ENCODE assay signal across 8 mouse cellular contexts in the genomic region with DNA sequence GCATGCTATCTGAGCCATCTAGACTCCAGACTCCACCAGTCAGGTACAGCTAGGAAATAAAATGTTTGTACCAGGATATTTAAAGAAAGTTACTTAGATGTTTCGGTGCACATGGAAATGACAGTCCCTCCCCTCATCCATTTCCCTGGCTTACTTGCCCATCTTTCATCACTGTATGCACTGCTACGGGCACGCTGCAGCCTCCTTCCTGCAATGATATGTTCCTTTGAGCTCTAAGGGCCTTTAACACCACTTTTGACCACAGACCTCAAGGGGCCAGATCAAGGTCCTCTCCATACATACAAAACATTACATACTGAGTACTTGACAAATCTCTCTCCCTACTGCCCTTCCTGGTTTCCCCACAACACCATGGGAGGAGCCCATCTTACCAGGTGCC. TPM values are rescaled to one million over a fixed set of nuclear protein-coding genes. Genes with fewer than 3 reads are reported as not detected.
DNase-seq lines count a peak whose midpoint lies in the region; ATAC-seq and TF ChIP-seq lines count a peak whose summit lies in the region.

No protein-coding gene starts in this region.

- intact Hi-C loops in left cerebral cortex, postnatal 4 days (cut with DNase I), result no loop called here

- 58% methylated on average over 3 of the region's 3 CpGs for WGBS in heart, embryonic 13.5 days
- WGBS in forebrain, embryonic 15.5 days, result 79% methylated on average over 3 of the region's 3 CpGs
- WGBS in liver, embryonic 16.5 days (ENCODE audit: insufficient replicate concordance), result 37% methylated on average over 3 of the region's 3 CpGs

- peaks cover 34% of the 10 kb centered on the region for H3K4me1 ChIP-seq in heart, embryonic 13.5 days
- peaks cover 10 to 34% of the 10 kb centered on the region in 2 experiments; a peak in 2 of 4 replicates for H3K4me1 ChIP-seq in CH12.LX (ENCODE audit: control insufficient read depth in 1 of 2, insufficient read depth in 2 of 2)
- peaks cover 25% of the 10 kb centered on the region for H3K4me1 ChIP-seq in forebrain, embryonic 15.5 days
- H3K4me1 ChIP-seq in liver, embryonic 16.5 days (ENCODE audit: control insufficient read depth, low read depth, low read length), result peaks cover 28% of the 10 kb centered on the region

- TF ChIP-seq POLR2A in CH12.LX (IDR thresholded peaks at IDR 0.05; ENCODE audit: low read depth, low read length), result no peak

- TF ChIP-seq EP300 in CH12.LX (IDR thresholded peaks at IDR 0.05; ENCODE audit: low read length), result no peak

- H3K27ac ChIP-seq in heart, embryonic 13.5 days (replicated peaks), result peak overlapping the region; percentile 29
- H3K27ac ChIP-seq in CH12.LX (ENCODE audit: insufficient read depth, low read depth), result no peak overlapping the region
- H3K27ac ChIP-seq in forebrain, embryonic 15.5 days (replicated peaks), result no peak overlapping the region
- peak overlapping the region; percentile 99 for H3K27ac ChIP-seq in liver, embryonic 16.5 days (ENCODE audit: low read length)

- TF ChIP-seq RAD21 in CH12.LX (IDR thresholded peaks at IDR 0.05; ENCODE audit: low read depth, low read length), result no peak

- no peak for DNase-seq in heart, adult 11 months
- DNase-seq in CH12.LX (ENCODE audit: extremely low read depth), result peak; percentile 43
- DNase-seq in thymus, postnatal 14 days, result no peak
- DNase-seq in left cerebral cortex, postnatal 4 days, result no peak
- DNase-seq in right cerebral cortex, postnatal 25 days, result no peak

- H3K4me3 ChIP-seq in heart, embryonic 13.5 days, result peak overlapping the region; percentile 97
- H3K4me3 ChIP-seq in CH12.LX (replicated peaks in 1 of 3; ENCODE audit: low read depth in 2 of 3, low read length in 2 of 3, poor library complexity in 1 of 3), result peak overlapping the region; percentile 45 to 87 (median 56)
- peak overlapping the region; percentile 92 for H3K4me3 ChIP-seq in forebrain, embryonic 15.5 days
- peak overlapping the region; percentile 85 for H3K4me3 ChIP-seq in liver, embryonic 16.5 days (ENCODE audit: low read depth, low read length)

- no peak for ATAC-seq in heart, embryonic 13.5 days (ENCODE audit: extremely low read depth, insufficient number of reproducible peaks, low FRiP score, low TSS enrichment)
- no peak for ATAC-seq in forebrain, embryonic 15.5 days (replicated peaks)
- no peak for ATAC-seq in liver, embryonic 16.5 days (ENCODE audit: low read depth)

- in situ Hi-C loops in CH12.LX (cut with MboI; ENCODE audit: low pct_ligation_motif_present, low pct_unique_long_range_greater_than_20kb, low sequenced_read_pairs), result no loop called here

- peaks cover 76% of the 10 kb centered on the region for H3K36me3 ChIP-seq in heart, embryonic 13.5 days
- peaks cover 50 to 63% of the 10 kb centered on the region in 2 experiments for H3K36me3 ChIP-seq in CH12.LX (replicated peaks in 1 of 2; ENCODE audit: control insufficient read depth in 1 of 2, insufficient read depth in 1 of 2, low read length in 1 of 2)
- H3K36me3 ChIP-seq in forebrain, embryonic 15.5 days, result peaks cover 28% of the 10 kb centered on the region
- peaks cover 75% of the 10 kb centered on the region for H3K36me3 ChIP-seq in liver, embryonic 16.5 days (ENCODE audit: control insufficient read depth, insufficient read depth)

- peak overlapping the region; percentile 99 for H3K9ac ChIP-seq in heart, embryonic 13.5 days
- H3K9ac ChIP-seq in CH12.LX (ENCODE audit: insufficient read depth, low read depth), result peak overlapping the region; percentile 96
- H3K9ac ChIP-seq in forebrain, embryonic 15.5 days (replicated peaks), result peak overlapping the region; percentile 92
- peak overlapping the region; percentile 96 for H3K9ac ChIP-seq in liver, embryonic 16.5 days (ENCODE audit: low read depth, low read length)

- dilution Hi-C loops in CH12.LX (cut with MboI; ENCODE audit: extremely low pct_ligation_motif_present, extremely low pct_unique_long_range_greater_than_20kb, low sequenced_read_pairs), result no loop called here

- H3K27me3 ChIP-seq in heart, embryonic 13.5 days (replicated peaks), result no peaks in the 10 kb centered on the region
- no peaks in the 10 kb centered on the region for H3K27me3 ChIP-seq in CH12.LX (replicated peaks)
- no peaks in the 10 kb centered on the region for H3K27me3 ChIP-seq in forebrain, embryonic 15.5 days
- H3K27me3 ChIP-seq in liver, embryonic 16.5 days (ENCODE audit: control insufficient read depth, insufficient read depth, low read depth, low read length), result no peaks in the 10 kb centered on the region

- H3K79me2 ChIP-seq in CH12.LX (replicated peaks; ENCODE audit: control insufficient read depth, extremely low read depth, insufficient read depth, poor library complexity, severe bottlenecking), result peaks cover 31% of the 10 kb centered on the region

- H3K9me3 ChIP-seq in heart, embryonic 13.5 days, result no peaks in the 10 kb centered on the region
- H3K9me3 ChIP-seq in CH12.LX (replicated peaks; ENCODE audit: low read length), result peaks cover 2% of the 10 kb centered on the region
- H3K9me3 ChIP-seq in forebrain, embryonic 15.5 days, result no peaks in the 10 kb centered on the region
- H3K9me3 ChIP-seq in liver, embryonic 16.5 days (replicated peaks; ENCODE audit: control insufficient read depth, low read length), result no peaks in the 10 kb centered on the region

- H3K4me2 ChIP-seq in heart, embryonic 13.5 days, result peak overlapping the region; percentile 81
- H3K4me2 ChIP-seq in CH12.LX (ENCODE audit: insufficient read depth, low read depth, poor library complexity, severe bottlenecking), result peak overlapping the region; percentile 76
- H3K4me2 ChIP-seq in forebrain, embryonic 15.5 days (replicated peaks), result peak overlapping the region; percentile 84
- H3K4me2 ChIP-seq in liver, embryonic 16.5 days (ENCODE audit: low read depth, low read length), result peak overlapping the region; percentile 79

- TF ChIP-seq CTCF in CH12.LX (conservative IDR thresholded peaks at IDR 0.05 in 1 of 2, IDR thresholded peaks at IDR 0.05 in 1 of 2; ENCODE audit: low read depth in 2 of 2, low read length in 2 of 2), result no peak

TF ChIP-seq in CH12.LX, 34 proteins besides CTCF, POLR2A, EP300 and RAD21 (continues in another document):
- TF ChIP-seq UBTF (IDR thresholded peaks at IDR 0.05; ENCODE audit: low read depth, low read length), result no peak
- no peak for TF ChIP-seq ELF1 (IDR thresholded peaks at IDR 0.05; ENCODE audit: low read depth, low read length)
- no peak for TF ChIP-seq CHD1 (IDR thresholded peaks at IDR 0.05; ENCODE audit: low read depth, low read length)
- no peak for TF ChIP-seq HCFC1 (IDR thresholded peaks at IDR 0.05; ENCODE audit: low read depth, low read length)
- TF ChIP-seq KAT2A (IDR thresholded peaks at IDR 0.05; ENCODE audit: insufficient replicate concordance, low read length), result no peak
- no peak for TF ChIP-seq GABPA (IDR thresholded peaks at IDR 0.05; ENCODE audit: insufficient replicate concordance, low read depth, low read length)
- TF ChIP-seq IRF4 (IDR thresholded peaks at IDR 0.05; ENCODE audit: low read depth, low read length), result no peak
- no peak for TF ChIP-seq SMC3 (IDR thresholded peaks at IDR 0.05; ENCODE audit: low read depth, low read length)
- no peak for TF ChIP-seq MAZ (IDR thresholded peaks at IDR 0.05; ENCODE audit: low read depth, low read length)
- no peak for TF ChIP-seq JUN (IDR thresholded peaks at IDR 0.05; ENCODE audit: insufficient read depth, low read depth, low read length)

RNA-seq across cellular contexts. Expression of a gene that starts 2.5 kb away (rescaled TPM):
- polyA plus RNA-seq in heart, embryonic 13.5 days (2015; fragmentation: Nextera tagmentation; extraction: Ambion mirVana), result 196 and 199 TPM in 2 replicates
- total RNA-seq in CH12.LX (2012; rRNA removed), result 488 and 589 TPM in 2 replicates
- 32.5 and 36.3 TPM in 2 replicates for total RNA-seq in CH12.LX (2014; rRNA removed)
- 39.5 and 56.6 TPM in 2 replicates for polyA plus RNA-seq in CH12.LX (2012; ENCODE audit: insufficient read length, low read depth)
- polyA plus RNA-seq in forebrain, embryonic 15.5 days (2015; fragmentation: Nextera tagmentation; extraction: Ambion mirVana), result 232 and 253 TPM in 2 replicates
- 191 and 216 TPM in 2 replicates for polyA plus RNA-seq in liver, embryonic 16.5 days (2015; fragmentation: Nextera tagmentation; extraction: Ambion mirVana)
- total RNA-seq in left cerebral cortex, postnatal 4 days (2021), result 10 to 100 TPM; 81.0 to 82.7 TPM

RNA-seq across cellular contexts. Expression of a gene that starts 7.1 kb away (rescaled TPM):
- polyA plus RNA-seq in heart, embryonic 13.5 days (2015; fragmentation: Nextera tagmentation; extraction: Ambion mirVana), result 135 and 149 TPM in 2 replicates
- total RNA-seq in CH12.LX (2012; rRNA removed) (74.0 and 80.9 TPM in 2 replicates), CH12.LX (2014; rRNA removed) (73.7 and 75.2 TPM in 2 replicates)
- 65.0 and 65.1 TPM in 2 replicates for polyA plus RNA-seq in CH12.LX (2012; ENCODE audit: insufficient read length, low read depth)
- polyA plus RNA-seq in forebrain, embryonic 15.5 days (2015; fragmentation: Nextera tagmentation; extraction: Ambion mirVana), result 66.3 and 71.2 TPM in 2 replicates
- 1,376 and 1,388 TPM in 2 replicates for polyA plus RNA-seq in liver, embryonic 16.5 days (2015; fragmentation: Nextera tagmentation; extraction: Ambion mirVana)
- total RNA-seq in left cerebral cortex, postnatal 4 days (2021), result 10 to 100 TPM; 21.5 to 23.8 TPM

RNA-seq across cellular contexts. Expression of a gene that starts 11.1 kb away (rescaled TPM):
- 33.4 and 34.4 TPM in 2 replicates for polyA plus RNA-seq in heart, embryonic 13.5 days (2015; fragmentation: Nextera tagmentation; extraction: Ambion mirVana)
- total RNA-seq in CH12.LX (2012; rRNA removed) (15.8 and 16.2 TPM in 2 replicates), CH12.LX (2014; rRNA removed) (6.4 and 8.5 TPM in 2 replicates)
- polyA plus RNA-seq in CH12.LX (2012; ENCODE audit: insufficient read length, low read depth), result 31.5 and 41.7 TPM in 2 replicates
- 32.2 and 32.5 TPM in 2 replicates for polyA plus RNA-seq in forebrain, embryonic 15.5 days (2015; fragmentation: Nextera tagmentation; extraction: Ambion mirVana)
- polyA plus RNA-seq in liver, embryonic 16.5 days (2015; fragmentation: Nextera tagmentation; extraction: Ambion mirVana), result 17.5 and 20.1 TPM in 2 replicates
- total RNA-seq in left cerebral cortex, postnatal 4 days (2021), result 10 to 100 TPM; 20.4 to 22.2 TPM

RNA-seq across cellular contexts. Expression of a gene that starts 16.9 kb away (rescaled TPM):
- 7.1 TPM in 2 replicates for polyA plus RNA-seq in heart, embryonic 13.5 days (2015; fragmentation: Nextera tagmentation; extraction: Ambion mirVana)
- 7.2 TPM in 2 replicates for total RNA-seq in CH12.LX (2012; rRNA removed)
- 2.5 and 2.9 TPM in 2 replicates for total RNA-seq in CH12.LX (2014; rRNA removed)
- 7.3 and 8.6 TPM in 2 replicates for polyA plus RNA-seq in CH12.LX (2012; ENCODE audit: insufficient read length, low read depth)
- 21.5 and 24.2 TPM in 2 replicates for polyA plus RNA-seq in forebrain, embryonic 15.5 days (2015; fragmentation: Nextera tagmentation; extraction: Ambion mirVana)
- 7.8 and 9.1 TPM in 2 replicates for polyA plus RNA-seq in liver, embryonic 16.5 days (2015; fragmentation: Nextera tagmentation; extraction: Ambion mirVana)
- 10 to 100 TPM; 69.5 to 74.9 TPM for total RNA-seq in left cerebral cortex, postnatal 4 days (2021)

RNA-seq across cellular contexts. Expression of a gene that starts 24.5 kb away (rescaled TPM):
- 20.0 and 21.1 TPM in 2 replicates for polyA plus RNA-seq in heart, embryonic 13.5 days (2015; fragmentation: Nextera tagmentation; extraction: Ambion mirVana)
- total RNA-seq in CH12.LX (2012; rRNA removed), result 21.4 and 22.1 TPM in 2 replicates
- total RNA-seq in CH12.LX (2014; rRNA removed), result 16.1 and 17.4 TPM in 2 replicates
- 23.2 and 24.8 TPM in 2 replicates for polyA plus RNA-seq in CH12.LX (2012; ENCODE audit: insufficient read length, low read depth)
- polyA plus RNA-seq in forebrain, embryonic 15.5 days (2015; fragmentation: Nextera tagmentation; extraction: Ambion mirVana), result 38.4 and 42.3 TPM in 2 replicates
- polyA plus RNA-seq in liver, embryonic 16.5 days (2015; fragmentation: Nextera tagmentation; extraction: Ambion mirVana), result 14.3 and 14.4 TPM in 2 replicates
- 10 to 100 TPM; 39.5 to 45.9 TPM for total RNA-seq in left cerebral cortex, postnatal 4 days (2021)

Comparison
In these comparisons a context has a peak if more than half of its experiments do, and no peak if none do; other contexts are left out.
1. H3K27ac ChIP-seq: peak in heart, embryonic 13.5 days (single experiment) and liver, embryonic 16.5 days (single experiment); none in CH12.LX (single experiment) and forebrain, embryonic 15.5 days (single experiment).
2. Peak in every context shown above with its lines, with median percentiles within 50 percentile points of each other: H3K4me2 ChIP-seq, H3K4me3 ChIP-seq and H3K9ac ChIP-seq.